Mouse (Mus musculus): ENCODE measurements around the gene Ano10. TPM values are rescaled to one million over a fixed set of nuclear protein-coding genes. Genes with fewer than 3 reads are reported as not detected.
A peak's percentile ranks its signal among the peaks of the same experiment; 100 is the strongest.

Gene Ano10
- polyA plus RNA-seq, 1 experiment from 2014 or later: 35.3 TPM

GRCm38 (mm10) chr9:122233316-122233971, 60.8 kb downstream of the Ano10 start:
- Histone ChIP-seq H3K4me1 (ENCODE audit: control insufficient read depth, insufficient read depth, low read length) (no peaks in the 10 kb centered on the region), H3K27ac (ENCODE audit: low read length) (no peak overlapping the region), H3K9ac (ENCODE audit: low read depth, low read length) (no peak overlapping the region), H3K27me3 (ENCODE audit: control insufficient read depth, insufficient read depth, low read depth, low read length) (no peaks in the 10 kb centered on the region), H3K4me2 (ENCODE audit: low read length) (no peak overlapping the region), H3K36me3 (ENCODE audit: control insufficient read depth, insufficient read depth, low read length) (no peaks in the 10 kb centered on the region), H3K4me3 (ENCODE audit: low read depth, low read length) (no peak overlapping the region), H3K9me3 (replicated peaks; ENCODE audit: control insufficient read depth, low read length, poor library complexity, severe bottlenecking) (no peaks in the 10 kb centered on the region)
- WGBS: 91% methylated on average over 8 of the region's 8 CpGs
- ATAC-seq: no peak

- no peaks in the 10 kb centered on the region for H3K9me3 ChIP-seq (replicated peaks; ENCODE audit: control insufficient read depth, low read length, poor library complexity, severe bottlenecking)
- no peak overlapping the region for H3K9ac ChIP-seq (ENCODE audit: low read depth, low read length)
- H3K4me2 ChIP-seq (ENCODE audit: low read length): no peak overlapping the region
- no peak overlapping the region for H3K27ac ChIP-seq (ENCODE audit: low read length)
- H3K27me3 ChIP-seq (ENCODE audit: control insufficient read depth, insufficient read depth, low read depth, low read length): no peaks in the 10 kb centered on the region
- H3K4me1 ChIP-seq (ENCODE audit: control insufficient read depth, insufficient read depth, low read length): no peaks in the 10 kb centered on the region
- no peaks in the 10 kb centered on the region for H3K36me3 ChIP-seq (ENCODE audit: control insufficient read depth, insufficient read depth, low read length)
- H3K4me3 ChIP-seq (ENCODE audit: low read depth, low read length): no peak overlapping the region
- 86% methylated on average over 2 of the region's 2 CpGs for WGBS
- ATAC-seq: no peak
Observed at GRCm38 (mm10) chr9:122232912-122233311, 61.3 kb downstream of the Ano10 start.

- H3K4me1 ChIP-seq (ENCODE audit: control insufficient read depth, insufficient read depth, low read length): no peaks in the 10 kb centered on the region
- no peak overlapping the region for H3K4me2 ChIP-seq (ENCODE audit: low read length)
- no peaks in the 10 kb centered on the region for H3K9me3 ChIP-seq (replicated peaks; ENCODE audit: control insufficient read depth, low read length, poor library complexity, severe bottlenecking)
- H3K4me3 ChIP-seq (ENCODE audit: low read depth, low read length): no peak overlapping the region
- H3K27ac ChIP-seq (ENCODE audit: low read length): no peak overlapping the region
- H3K9ac ChIP-seq (ENCODE audit: low read depth, low read length): no peak overlapping the region
- 86% methylated on average over 4 of the region's 4 CpGs for WGBS
- H3K27me3 ChIP-seq (ENCODE audit: control insufficient read depth, insufficient read depth, low read depth, low read length): no peaks in the 10 kb centered on the region
- no peak for ATAC-seq
- no peaks in the 10 kb centered on the region for H3K36me3 ChIP-seq (ENCODE audit: control insufficient read depth, insufficient read depth, low read length)
Observed at GRCm38 (mm10) chr9:122230701-122231100, 63.5 kb downstream of the Ano10 start.

GRCm38 (mm10) chr9:122226419-122226818, 67.8 kb downstream of the Ano10 start:
- H3K4me3 ChIP-seq (ENCODE audit: low read depth, low read length): no peak overlapping the region
- no peaks in the 10 kb centered on the region; the same call in 1 of the 2 replicates for H3K4me1 ChIP-seq (ENCODE audit: control insufficient read depth, insufficient read depth, low read length)
- WGBS: 96% methylated on average over 4 of the region's 4 CpGs
- no peaks in the 10 kb centered on the region for H3K36me3 ChIP-seq (ENCODE audit: control insufficient read depth, insufficient read depth, low read length)
- no peaks in the 10 kb centered on the region for H3K27me3 ChIP-seq (ENCODE audit: control insufficient read depth, insufficient read depth, low read depth, low read length)
- no peak overlapping the region for H3K4me2 ChIP-seq (ENCODE audit: low read length)
- ATAC-seq: no peak
- H3K9ac ChIP-seq (ENCODE audit: low read depth, low read length): no peak overlapping the region
- H3K9me3 ChIP-seq (replicated peaks; ENCODE audit: control insufficient read depth, low read length, poor library complexity, severe bottlenecking): no peaks in the 10 kb centered on the region
- H3K27ac ChIP-seq (ENCODE audit: low read length): no peak overlapping the region

- Histone ChIP-seq H3K4me1 (ENCODE audit: control insufficient read depth, insufficient read depth, low read length) (no peaks in the 10 kb centered on the region; the same call in 1 of the 2 replicates), H3K9ac (ENCODE audit: low read depth, low read length) (no peak overlapping the region), H3K27me3 (ENCODE audit: control insufficient read depth, insufficient read depth, low read depth, low read length) (no peaks in the 10 kb centered on the region), H3K27ac (ENCODE audit: low read length) (no peak overlapping the region), H3K4me3 (ENCODE audit: low read depth, low read length) (no peak overlapping the region), H3K36me3 (ENCODE audit: control insufficient read depth, insufficient read depth, low read length) (no peaks in the 10 kb centered on the region), H3K4me2 (ENCODE audit: low read length) (no peak overlapping the region), H3K9me3 (replicated peaks; ENCODE audit: control insufficient read depth, low read length, poor library complexity, severe bottlenecking) (no peaks in the 10 kb centered on the region)
- ATAC-seq: 0 out of 2 replicates have a peak, but pooled peaks have one; percentile 53
- WGBS: 50% methylated on average over 7 of the region's 7 CpGs
Observed at GRCm38 (mm10) chr9:122225309-122225708, 68.9 kb downstream of the Ano10 start.

- 22% methylated on average over 8 of the region's 8 CpGs for WGBS
- H3K9me3 ChIP-seq (replicated peaks; ENCODE audit: control insufficient read depth, low read length, poor library complexity, severe bottlenecking): no peaks in the 10 kb centered on the region
- no peaks in the 10 kb centered on the region; the same call in 1 of the 2 replicates for H3K4me1 ChIP-seq (ENCODE audit: control insufficient read depth, insufficient read depth, low read length)
- no peak overlapping the region for H3K4me2 ChIP-seq (ENCODE audit: low read length)
- no peaks in the 10 kb centered on the region for H3K27me3 ChIP-seq (ENCODE audit: control insufficient read depth, insufficient read depth, low read depth, low read length)
- no peak overlapping the region for H3K4me3 ChIP-seq (ENCODE audit: low read depth, low read length)
- H3K36me3 ChIP-seq (ENCODE audit: control insufficient read depth, insufficient read depth, low read length): no peaks in the 10 kb centered on the region
- no peak overlapping the region for H3K9ac ChIP-seq (ENCODE audit: low read depth, low read length)
- ATAC-seq: peak; percentile 39; the same call in 1 of the 2 replicates
- no peak overlapping the region; the same call in 1 of the 2 replicates for H3K27ac ChIP-seq (ENCODE audit: low read length)
Observed at GRCm38 (mm10) chr9:122223005-122223404, 71.2 kb downstream of the Ano10 start.

GRCm38 (mm10) chr9:122219934-122220333, 74.3 kb downstream of the Ano10 start:
- ATAC-seq: no peak

GRCm38 (mm10) chr9:122216945-122217529, 77.2 kb downstream of the Ano10 start:
- no peak overlapping the region for H3K27ac ChIP-seq (ENCODE audit: low read length)
- H3K4me2 ChIP-seq (ENCODE audit: low read length): no peak overlapping the region
- H3K4me3 ChIP-seq (ENCODE audit: low read depth, low read length): no peak overlapping the region
- H3K9me3 ChIP-seq (replicated peaks; ENCODE audit: control insufficient read depth, low read length, poor library complexity, severe bottlenecking): no peaks in the 10 kb centered on the region
- H3K36me3 ChIP-seq (ENCODE audit: control insufficient read depth, insufficient read depth, low read length): no peaks in the 10 kb centered on the region
- no peak overlapping the region for H3K9ac ChIP-seq (ENCODE audit: low read depth, low read length)
- H3K4me1 ChIP-seq (ENCODE audit: control insufficient read depth, insufficient read depth, low read length): no peaks in the 10 kb centered on the region
- H3K27me3 ChIP-seq (ENCODE audit: control insufficient read depth, insufficient read depth, low read depth, low read length): no peaks in the 10 kb centered on the region
- ATAC-seq: no peak
- 91% methylated on average over 7 of the region's 7 CpGs for WGBS

More at GRCm38 (mm10) chr9:122219934-122220333, 74.3 kb downstream of the Ano10 start:
- H3K27ac ChIP-seq (ENCODE audit: low read length): no peak overlapping the region
- H3K4me3 ChIP-seq (ENCODE audit: low read depth, low read length): no peak overlapping the region
- WGBS: 73% methylated on average over 2 of the region's 2 CpGs
- no peaks in the 10 kb centered on the region for H3K27me3 ChIP-seq (ENCODE audit: control insufficient read depth, insufficient read depth, low read depth, low read length)
- H3K4me2 ChIP-seq (ENCODE audit: low read length): no peak overlapping the region
- no peak overlapping the region for H3K9ac ChIP-seq (ENCODE audit: low read depth, low read length)
- no peaks in the 10 kb centered on the region for H3K36me3 ChIP-seq (ENCODE audit: control insufficient read depth, insufficient read depth, low read length)
- H3K9me3 ChIP-seq (replicated peaks; ENCODE audit: control insufficient read depth, low read length, poor library complexity, severe bottlenecking): no peaks in the 10 kb centered on the region
- no peaks in the 10 kb centered on the region; the same call in 1 of the 2 replicates for H3K4me1 ChIP-seq (ENCODE audit: control insufficient read depth, insufficient read depth, low read length)

GRCm38 (mm10) chr9:122215118-122215517, 79.1 kb downstream of the Ano10 start:
- Histone ChIP-seq H3K36me3 (ENCODE audit: control insufficient read depth, insufficient read depth, low read length) (no peaks in the 10 kb centered on the region), H3K9me3 (replicated peaks; ENCODE audit: control insufficient read depth, low read length, poor library complexity, severe bottlenecking) (no peaks in the 10 kb centered on the region), H3K27me3 (ENCODE audit: control insufficient read depth, insufficient read depth, low read depth, low read length) (no peaks in the 10 kb centered on the region), H3K4me2 (ENCODE audit: low read length) (no peak overlapping the region), H3K27ac (ENCODE audit: low read length) (no peak overlapping the region), H3K9ac (ENCODE audit: low read depth, low read length) (no peak overlapping the region), H3K4me3 (ENCODE audit: low read depth, low read length) (no peak overlapping the region), H3K4me1 (ENCODE audit: control insufficient read depth, insufficient read depth, low read length) (no peaks in the 10 kb centered on the region)
- ATAC-seq: no peak

Data from midbrain, embryonic 16.5 days (tissue).